Mouse (Mus musculus): ENCODE measurements around the gene Dnase1. TPM values are rescaled to one million over a fixed set of nuclear protein-coding genes. Genes with fewer than 3 reads are reported as not detected.
A peak's percentile ranks its signal among the peaks of the same experiment; 100 is the strongest.
"Not testable (repeated sequence)": the region's sequence is repeated elsewhere in the genome, so short reads cannot be mapped to it uniquely, and the experiment has no call there.

Gene Dnase1
- polyA plus RNA-seq, 1 experiment from 2014 or later, result 3.5 TPM

GRCm38 (mm10) chr16:4074297-4074696, 37.6 kb downstream of the Dnase1 start:
- Histone ChIP-seq H3K4me3 (ENCODE audit: low read length) (no peak overlapping the region), H3K27me3 (ENCODE audit: control insufficient read depth, insufficient read depth, low read length) (no peaks in the 10 kb centered on the region), H3K9ac (ENCODE audit: low read length) (no peak overlapping the region), H3K9me3 (replicated peaks; ENCODE audit: control insufficient read depth, low read length) (no peaks in the 10 kb centered on the region), H3K27ac (ENCODE audit: low read length) (no peak overlapping the region), H3K36me3 (ENCODE audit: control insufficient read depth, insufficient read depth) (no peaks in the 10 kb centered on the region), H3K4me1 (ENCODE audit: control insufficient read depth, insufficient read depth, low read length) (peaks cover 25% of the 10 kb centered on the region), H3K4me2 (ENCODE audit: low read depth, low read length) (no peak overlapping the region)
- no peak for ATAC-seq (replicated peaks; ENCODE audit: extremely low read depth, insufficient read depth, low FRiP score)
- 66% methylated on average over 6 of the region's 6 CpGs for WGBS

GRCm38 (mm10) chr16:4074836-4075235, 38.1 kb downstream of the Dnase1 start:
- Histone ChIP-seq H3K4me3 (ENCODE audit: low read length) (no peak overlapping the region), H3K9me3 (replicated peaks; ENCODE audit: control insufficient read depth, low read length) (no peaks in the 10 kb centered on the region), H3K4me2 (ENCODE audit: low read depth, low read length) (no peak overlapping the region), H3K36me3 (ENCODE audit: control insufficient read depth, insufficient read depth) (no peaks in the 10 kb centered on the region), H3K27me3 (ENCODE audit: control insufficient read depth, insufficient read depth, low read length) (no peaks in the 10 kb centered on the region), H3K27ac (ENCODE audit: low read length) (no peak overlapping the region), H3K4me1 (ENCODE audit: control insufficient read depth, insufficient read depth, low read length) (peaks cover 28% of the 10 kb centered on the region), H3K9ac (ENCODE audit: low read length) (no peak overlapping the region)
- 58% methylated on average over 3 of the region's 3 CpGs for WGBS
- no peak for ATAC-seq (replicated peaks; ENCODE audit: extremely low read depth, insufficient read depth, low FRiP score)

- no peaks in the 10 kb centered on the region for H3K9me3 ChIP-seq (replicated peaks; ENCODE audit: control insufficient read depth, low read length)
- WGBS, result under 1% methylated on average over 58 of the region's 58 CpGs
- peak within 1 kb of the TSS; percentile 94 for H3K27ac ChIP-seq (ENCODE audit: low read length)
- H3K9ac ChIP-seq (ENCODE audit: low read length), result peak within 1 kb of the TSS; percentile 92
- H3K4me1 ChIP-seq (ENCODE audit: control insufficient read depth, insufficient read depth, low read length), result peaks cover 40% of the 10 kb centered on the region
- ATAC-seq (replicated peaks; ENCODE audit: extremely low read depth, insufficient read depth, low FRiP score), result peak; percentile 89
- H3K4me3 ChIP-seq (ENCODE audit: low read length), result peak within 1 kb of the TSS; percentile 91
- H3K36me3 ChIP-seq (ENCODE audit: control insufficient read depth, insufficient read depth), result 0 out of 2 replicates have a peak, but pooled peaks cover 9% of the 10 kb centered on the region
- peak within 1 kb of the TSS; percentile 76 for H3K4me2 ChIP-seq (ENCODE audit: low read depth, low read length)
- H3K27me3 ChIP-seq (ENCODE audit: control insufficient read depth, insufficient read depth, low read length), result no peaks in the 10 kb centered on the region
These were observed 40.8 kb downstream of the Dnase1 start, which contains the start of gene Trap1 for GRCm38 (mm10) chr16:4077384-4078061. Gene Trap1, minus strand, starts transcription at chr16:4077827.

- peak overlapping the region; percentile 91 for H3K4me3 ChIP-seq (ENCODE audit: low read length)
- H3K27ac ChIP-seq (ENCODE audit: low read length), result peak overlapping the region; percentile 94; the same call in 1 of the 2 replicates
These were observed 41.6 kb downstream of the Dnase1 start for GRCm38 (mm10) chr16:4078302-4078701.

GRCm38 (mm10) chr16:4079656-4080055, 42.9 kb downstream of the Dnase1 start:
- Histone ChIP-seq H3K4me2 (ENCODE audit: low read depth, low read length) (no peak overlapping the region), H3K27me3 (ENCODE audit: control insufficient read depth, insufficient read depth, low read length) (no peaks in the 10 kb centered on the region), H3K9me3 (replicated peaks; ENCODE audit: control insufficient read depth, low read length) (no peaks in the 10 kb centered on the region), H3K36me3 (ENCODE audit: control insufficient read depth, insufficient read depth) (peaks cover 20% of the 10 kb centered on the region), H3K4me3 (ENCODE audit: low read length) (no peak overlapping the region), H3K27ac (ENCODE audit: low read length) (peak overlapping the region; percentile 75), H3K4me1 (ENCODE audit: control insufficient read depth, insufficient read depth, low read length) (peaks cover 36% of the 10 kb centered on the region), H3K9ac (ENCODE audit: low read length) (no peak overlapping the region)
- WGBS, result 28% methylated on average over 1 of the region's 1 CpGs
- ATAC-seq (replicated peaks; ENCODE audit: extremely low read depth, insufficient read depth, low FRiP score), result peak; percentile 46

More at GRCm38 (mm10) chr16:4078302-4078701, 41.6 kb downstream of the Dnase1 start:
- H3K27me3 ChIP-seq (ENCODE audit: control insufficient read depth, insufficient read depth, low read length); H3K9me3 ChIP-seq (replicated peaks; ENCODE audit: control insufficient read depth, low read length); ATAC-seq (replicated peaks; ENCODE audit: extremely low read depth, insufficient read depth, low FRiP score): not testable (repeated sequence)
- Histone ChIP-seq H3K36me3 (ENCODE audit: control insufficient read depth, insufficient read depth) (peaks cover 11% of the 10 kb centered on the region; the same call in 1 of the 2 replicates), H3K9ac (ENCODE audit: low read length) (peak overlapping the region; percentile 92), H3K4me1 (ENCODE audit: control insufficient read depth, insufficient read depth, low read length) (peaks cover 40% of the 10 kb centered on the region), H3K4me2 (ENCODE audit: low read depth, low read length) (peak overlapping the region; percentile 68)
- 68% methylated on average over 10 of the region's 10 CpGs for WGBS

GRCm38 (mm10) chr16:4080419-4080818, 43.7 kb downstream of the Dnase1 start:
- not testable (repeated sequence) for H3K9ac ChIP-seq (ENCODE audit: low read length); H3K27me3 ChIP-seq (ENCODE audit: control insufficient read depth, insufficient read depth, low read length); H3K9me3 ChIP-seq (replicated peaks; ENCODE audit: control insufficient read depth, low read length); H3K4me2 ChIP-seq (ENCODE audit: low read depth, low read length); H3K4me3 ChIP-seq (ENCODE audit: low read length); ATAC-seq (replicated peaks; ENCODE audit: extremely low read depth, insufficient read depth, low FRiP score)
- 27% methylated on average over 3 of the region's 3 CpGs for WGBS
- Histone ChIP-seq H3K4me1 (ENCODE audit: control insufficient read depth, insufficient read depth, low read length) (peaks cover 30% of the 10 kb centered on the region), H3K27ac (ENCODE audit: low read length) (peak overlapping the region; percentile 75), H3K36me3 (ENCODE audit: control insufficient read depth, insufficient read depth) (peaks cover 27% of the 10 kb centered on the region)

GRCm38 (mm10) chr16:4085051-4085450, 48.3 kb downstream of the Dnase1 start:
- H3K4me3 ChIP-seq (ENCODE audit: low read length), result no peak overlapping the region
- H3K9ac ChIP-seq (ENCODE audit: low read length), result no peak overlapping the region
- H3K36me3 ChIP-seq (ENCODE audit: control insufficient read depth, insufficient read depth), result peaks cover 62% of the 10 kb centered on the region
- no peak overlapping the region for H3K27ac ChIP-seq (ENCODE audit: low read length)
- no peaks in the 10 kb centered on the region for H3K9me3 ChIP-seq (replicated peaks; ENCODE audit: control insufficient read depth, low read length)
- ATAC-seq (replicated peaks; ENCODE audit: extremely low read depth, insufficient read depth, low FRiP score), result no peak
- peaks cover 12% of the 10 kb centered on the region for H3K4me1 ChIP-seq (ENCODE audit: control insufficient read depth, insufficient read depth, low read length)
- no peaks in the 10 kb centered on the region for H3K27me3 ChIP-seq (ENCODE audit: control insufficient read depth, insufficient read depth, low read length)
- WGBS, result 95% methylated on average over 7 of the region's 7 CpGs
- no peak overlapping the region for H3K4me2 ChIP-seq (ENCODE audit: low read depth, low read length)

- WGBS, result 90% methylated on average over 9 of the region's 9 CpGs
- H3K4me1 ChIP-seq (ENCODE audit: control insufficient read depth, insufficient read depth, low read length), result peaks cover 5% of the 10 kb centered on the region
- H3K4me2 ChIP-seq (ENCODE audit: low read depth, low read length), result no peak overlapping the region
- no peak overlapping the region for H3K9ac ChIP-seq (ENCODE audit: low read length)
- peaks cover 69% of the 10 kb centered on the region for H3K36me3 ChIP-seq (ENCODE audit: control insufficient read depth, insufficient read depth)
- ATAC-seq (replicated peaks; ENCODE audit: extremely low read depth, insufficient read depth, low FRiP score), result no peak
- no peak overlapping the region for H3K4me3 ChIP-seq (ENCODE audit: low read length)
- H3K9me3 ChIP-seq (replicated peaks; ENCODE audit: control insufficient read depth, low read length), result no peaks in the 10 kb centered on the region
- no peaks in the 10 kb centered on the region for H3K27me3 ChIP-seq (ENCODE audit: control insufficient read depth, insufficient read depth, low read length)
- H3K27ac ChIP-seq (ENCODE audit: low read length), result no peak overlapping the region
These were observed 49.2 kb downstream of the Dnase1 start for GRCm38 (mm10) chr16:4085851-4086387.

- ATAC-seq (replicated peaks; ENCODE audit: extremely low read depth, insufficient read depth, low FRiP score), result no peak
- no peak overlapping the region for H3K4me3 ChIP-seq (ENCODE audit: low read length)
- H3K9me3 ChIP-seq (replicated peaks; ENCODE audit: control insufficient read depth, low read length), result no peaks in the 10 kb centered on the region
- WGBS, result 90% methylated on average over 8 of the region's 8 CpGs
- H3K9ac ChIP-seq (ENCODE audit: low read length), result no peak overlapping the region
- no peaks in the 10 kb centered on the region for H3K4me1 ChIP-seq (ENCODE audit: control insufficient read depth, insufficient read depth, low read length)
- H3K27me3 ChIP-seq (ENCODE audit: control insufficient read depth, insufficient read depth, low read length), result no peaks in the 10 kb centered on the region
- no peak overlapping the region for H3K27ac ChIP-seq (ENCODE audit: low read length)
- H3K36me3 ChIP-seq (ENCODE audit: control insufficient read depth, insufficient read depth), result peaks cover 74% of the 10 kb centered on the region
- H3K4me2 ChIP-seq (ENCODE audit: low read depth, low read length), result no peak overlapping the region
These were observed 50.6 kb downstream of the Dnase1 start for GRCm38 (mm10) chr16:4087214-4087913.
